Mouse (Mus musculus) CH12.LX (cell line): ENCODE data around the gene Ugt1a8.

Source experiments
- CTCF ChIP-seq, 2 experiments: IDR thresholded peaks in 1 of 2; conservative IDR thresholded peaks in 1 of 2; 2 replicates each; pipeline ENCODE4 v1.5.1; 2011 to 2012; ENCODE audit warnings: low read depth in 2 of 2, low read length in 2 of 2, improper control_type of control experiment in 1 of 2, inconsistent platforms in 1 of 2, mild to moderate bottlenecking in 1 of 2, moderate library complexity in 1 of 2
- KAT2A ChIP-seq: IDR thresholded peaks from 2 replicates; pipeline ENCODE4 v1.6.1; 2012; ENCODE audit warnings: low read length, improper control_type of control experiment, inconsistent platforms; ENCODE audit not compliant: insufficient replicate concordance
- MAZ ChIP-seq: IDR thresholded peaks from 2 replicates; pipeline ENCODE4 v1.6.1; 2012; ENCODE audit warnings: low read depth, mild to moderate bottlenecking, inconsistent platforms, low read length, improper control_type of control experiment, moderate library complexity
- MXI1 ChIP-seq: IDR thresholded peaks from 2 replicates; pipeline ENCODE4 v1.6.1; 2011; ENCODE audit warnings: mild to moderate bottlenecking, low read depth, low read length, improper control_type of control experiment
- NRF1 ChIP-seq: IDR thresholded peaks from 2 replicates; pipeline ENCODE4 v1.6.1; 2014; ENCODE audit warnings: low read depth, mild to moderate bottlenecking, inconsistent platforms, low read length, improper control_type of control experiment, moderate library complexity
- POLR2A ChIP-seq: IDR thresholded peaks from 2 replicates; pipeline ENCODE4 v1.6.1; 2011; ENCODE audit warnings: low read depth, mild to moderate bottlenecking, improper control_type of control experiment, low read length

GRCm38 (mm10) chr1:88137264-88137663, 49.7 kb downstream of the Ugt1a8 start:
- no peak for TF ChIP-seq POLR2A
- TF ChIP-seq NRF1: no peak
- TF ChIP-seq MXI1: no peak
- TF ChIP-seq MAZ: no peak
- TF ChIP-seq CTCF (conservative IDR thresholded peaks at IDR 0.05 in 1 of 2, IDR thresholded peaks at IDR 0.05 in 1 of 2; ENCODE audit: low read depth in 2 of 2, low read length in 2 of 2): no peak
- TF ChIP-seq KAT2A: no peak
